Mouse (Mus musculus) forebrain, embryonic 16.5 days (tissue): Measurements from ENCODE around the gene Btbd35f26. TPM values are rescaled to one million over a fixed set of nuclear protein-coding genes. Genes with fewer than 3 reads are reported as not detected.
"Not testable (repeated sequence)": the region's sequence is repeated elsewhere in the genome, so short reads cannot be mapped to it uniquely, and the experiment has no call there.

Source experiments
- ATAC-seq: fragments of 200-750 bp; cut with Nextera tagmentation; 2 replicates; pipeline ENCODE4 v1.8.0; 2017; ENCODE audit warnings: mild to moderate bottlenecking, moderate library complexity
- H3K27ac ChIP-seq: fragments of 300-500 bp; sonication (generic); 2 replicates; pipeline ENCODE4 v1.5.1; 2014; ENCODE audit warnings: low read length, control low read depth
- H3K27me3 ChIP-seq: fragments of 300-500 bp; sonication (generic); replicated peaks from 2 replicates; pipeline ENCODE4 v1.6.1; 2014; ENCODE audit warnings: low read length; ENCODE audit not compliant: control insufficient read depth, insufficient read depth
- H3K36me3 ChIP-seq: fragments of 300-500 bp; sonication (generic); 2 replicates; pipeline ENCODE4 v1.6.1; 2014; ENCODE audit not compliant: control insufficient read depth, insufficient read depth
- H3K4me1 ChIP-seq: fragments of 300-500 bp; sonication (generic); replicated peaks from 2 replicates; pipeline ENCODE4 v1.6.1; 2014; ENCODE audit warnings: low read length; ENCODE audit not compliant: control insufficient read depth, insufficient read depth
- H3K4me2 ChIP-seq: fragments of 300-500 bp; sonication (generic); 2 replicates; pipeline ENCODE4 v1.6.1; 2014; ENCODE audit warnings: mild to moderate bottlenecking, low read length, control low read depth
- H3K4me3 ChIP-seq: fragments of 300-500 bp; sonication (generic); replicated peaks from 2 replicates; pipeline ENCODE4 v1.5.1; 2014; ENCODE audit warnings: mild to moderate bottlenecking, low read length, control low read depth
- H3K9ac ChIP-seq: fragments of 300-500 bp; sonication (generic); replicated peaks from 2 replicates; pipeline ENCODE4 v1.6.1; 2014; ENCODE audit warnings: low read depth, low read length, control low read depth
- H3K9me3 ChIP-seq: fragments of 300-500 bp; sonication (generic); 2 replicates; pipeline ENCODE4 v1.6.1; 2016; ENCODE audit warnings: low read length; ENCODE audit not compliant: control insufficient read depth
- WGBS: fragments of 180-500 bp; shearing (Covaris S2); extraction: QIAGEN DNeasy Blood & Tissue Kit; methylation state at CpG from one replicate; pipeline ENCODE4 v1.1.7; 2014; 5-methylcytosine and 5-hydroxymethylcytosine counted together
- polyA plus RNA-seq: library from polyadenylated mRNA; unstranded; fragments of >200 nt; fragmentation: Nextera tagmentation; extraction: Ambion mirVana; gene quantifications from 2 replicates; pipeline ENCODE4 v1.2.1, GENCODE M21; 2015

Btbd35f26 gene
- polyA plus RNA-seq = not detected in 2 replicates

DNA sequence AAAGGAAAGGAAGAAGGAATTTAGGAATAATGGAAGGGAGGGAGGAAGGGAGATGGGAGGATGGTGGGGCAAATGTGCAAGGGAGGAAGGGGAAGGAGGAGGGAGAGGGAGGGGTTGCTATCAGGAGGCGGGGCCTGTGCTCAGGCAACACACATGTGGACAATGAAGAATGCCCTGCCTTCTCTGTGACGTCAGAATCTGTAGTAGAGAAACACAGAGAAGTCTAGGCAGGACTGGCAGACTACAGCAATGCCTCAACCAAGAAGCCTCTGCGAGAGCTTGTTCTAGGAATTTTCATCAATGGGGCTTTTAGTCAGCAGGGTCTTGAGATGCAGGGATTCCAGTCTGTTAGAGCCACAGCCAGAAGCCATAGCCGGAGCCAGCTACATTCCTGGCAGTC lies at the start of gene Btbd35f26:
Btbd35f26 (plus strand) TSS at position 301 of the 400 bp plus-strand sequence.
- not testable (repeated sequence) for H3K27ac ChIP-seq, H3K36me3 ChIP-seq, H3K4me2 ChIP-seq, H3K9me3 ChIP-seq, H3K4me1 ChIP-seq, H3K27me3 ChIP-seq, H3K4me3 ChIP-seq, ATAC-seq, H3K9ac ChIP-seq
- WGBS = no CpG with 5 or more reads among the region's 4 CpGs

DNA sequence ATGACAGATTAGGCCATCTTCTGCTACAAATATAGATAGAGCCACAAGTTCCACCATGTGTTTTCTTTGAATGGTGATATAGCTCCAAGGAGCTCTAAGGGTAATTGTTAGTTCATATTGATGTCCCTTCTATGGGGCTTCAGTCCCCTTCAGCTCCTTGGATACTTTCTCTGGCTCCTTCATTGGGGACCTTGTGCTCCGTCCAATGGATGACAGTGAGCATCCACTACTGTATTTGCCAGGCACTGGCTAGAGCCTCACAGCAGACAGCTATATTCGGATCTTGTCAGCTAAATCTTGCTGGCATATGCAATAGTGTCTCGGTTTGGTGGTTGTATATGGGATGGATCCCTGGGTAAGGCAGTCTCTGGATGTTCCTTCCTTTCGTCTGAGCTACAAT lies 5.7 kb downstream of the Btbd35f26 start:
- H3K9ac ChIP-seq, H3K9me3 ChIP-seq, H3K4me2 ChIP-seq, H3K36me3 ChIP-seq, ATAC-seq, H3K4me3 ChIP-seq, H3K27me3 ChIP-seq, H3K27ac ChIP-seq, H3K4me1 ChIP-seq: not testable (repeated sequence)
- 91% methylated on average over 2 of the region's 4 CpGs for WGBS

DNA sequence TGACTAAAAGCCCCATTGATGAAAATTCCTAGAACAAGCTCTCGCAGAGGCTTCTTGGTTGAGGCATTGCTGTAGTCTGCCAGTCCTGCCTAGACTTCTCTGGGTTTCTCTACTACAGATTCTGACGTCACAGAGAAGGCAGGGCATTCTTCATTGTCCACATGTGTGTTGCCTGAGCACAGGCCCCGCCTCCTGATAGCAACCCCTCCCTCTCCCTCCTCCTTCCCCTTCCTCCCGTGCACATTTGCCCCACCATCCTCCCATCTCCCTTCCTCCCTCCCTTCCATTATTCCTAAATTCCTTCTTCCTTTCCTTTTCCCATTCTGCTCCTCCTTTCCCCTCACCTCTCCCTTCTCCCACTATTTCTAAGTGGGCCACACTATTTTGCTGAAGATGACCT lies 47.6 kb downstream of the Btbd35f26 start, which contains the start of gene Btbd35f19:
Btbd35f19 (minus strand) TSS at position 101 of the 400 bp plus-strand sequence.
- not testable (repeated sequence) for H3K27me3 ChIP-seq, H3K9ac ChIP-seq, H3K27ac ChIP-seq, H3K9me3 ChIP-seq, H3K4me1 ChIP-seq, H3K4me3 ChIP-seq, ATAC-seq, H3K36me3 ChIP-seq, H3K4me2 ChIP-seq
- WGBS = no CpG with 5 or more reads among the region's 4 CpGs

Other genes with a start within 250 kb of the Btbd35f26 start
- gene Btbd35f29, start 218.8 kb upstream of the Btbd35f26 start, polyA plus RNA-seq = not detected in 2 replicates
- not detected in 2 replicates for gene Spin2f, start 82.6 kb upstream of the Btbd35f26 start, polyA plus RNA-seq
- not detected in 2 replicates for gene Btbd35f19, start 47.5 kb downstream of the Btbd35f26 start, polyA plus RNA-seq
- not detected in 2 replicates for gene Gm21883, start 237.8 kb downstream of the Btbd35f26 start, polyA plus RNA-seq